Mouse (Mus musculus) brown adipose tissue, adult 24 weeks (tissue): ENCODE measurements around the gene Jmjd6. TPM values are rescaled to one million over a fixed set of nuclear protein-coding genes. Genes with fewer than 3 reads are reported as not detected.

ENCODE experiments used
- H3K27ac ChIP-seq: fragments of 200-500 bp; replicated peaks from 2 replicates; pipeline ENCODE4 v1.5.1; 2012; ENCODE audit warnings: low read depth, mild to moderate bottlenecking, low read length
- H3K4me1 ChIP-seq: fragments of 200-500 bp; 2 replicates; pipeline ENCODE4 v1.6.1; 2012; ENCODE audit warnings: low read length, mixed read lengths; ENCODE audit not compliant: control insufficient read depth, insufficient read depth, insufficient read length
- H3K4me3 ChIP-seq: fragments of 200-500 bp; 2 replicates; pipeline ENCODE4 v1.5.1; 2012; ENCODE audit warnings: low read depth, mild to moderate bottlenecking, low read length, moderate library complexity; ENCODE audit not compliant: insufficient read depth
- polyA plus RNA-seq: library from polyadenylated mRNA; stranded (reverse); fragments of >200 nt; gene quantifications from 2 replicates; pipeline ENCODE4 v1.2.4, GENCODE M21; 2012; ENCODE audit not compliant: missing spikeins, insufficient read depth, insufficient read length

The Jmjd6 gene
- polyA plus RNA-seq, 1 experiment, result 20.9 TPM

DNA sequence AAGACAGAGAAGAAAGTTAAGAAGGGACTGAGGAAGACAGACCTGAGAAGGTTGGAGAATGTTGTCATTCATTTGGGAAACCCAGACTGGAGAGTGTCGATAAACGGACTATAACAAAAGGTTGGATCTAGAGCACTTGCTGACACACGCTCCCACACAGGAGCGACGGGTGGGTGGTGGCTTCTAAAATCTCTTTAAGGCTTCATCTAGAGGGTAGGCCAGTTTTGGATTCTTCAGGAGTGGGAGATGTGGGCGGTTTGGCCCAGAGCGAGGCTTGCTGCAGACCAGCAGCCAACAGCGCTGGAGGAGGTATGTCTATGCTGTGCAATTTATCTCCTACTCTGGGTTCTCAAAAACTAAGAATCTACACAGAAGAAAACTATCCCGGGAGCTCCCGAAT lies 20.6 kb downstream of the Jmjd6 start:
- H3K27ac ChIP-seq, result no peak overlapping the region

DNA sequence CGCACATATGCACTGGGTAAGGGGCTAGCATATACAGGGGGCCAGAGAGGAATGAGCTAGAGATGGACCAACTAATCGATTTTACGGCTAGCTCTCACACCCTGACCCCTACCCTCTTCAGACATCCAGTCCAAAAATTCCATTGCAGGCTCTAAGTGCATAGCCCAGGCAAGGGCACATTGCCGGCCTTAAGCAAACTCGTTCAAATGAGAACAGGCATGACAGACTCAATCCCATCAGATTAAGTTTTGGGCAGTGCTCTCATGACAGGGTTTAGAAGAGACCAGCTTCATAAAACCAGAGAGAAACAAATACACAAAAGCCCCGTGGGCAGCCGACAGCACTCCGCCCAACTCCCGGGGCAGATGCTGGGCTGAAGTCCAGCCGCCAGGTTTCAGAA lies 21.0 kb downstream of the Jmjd6 start:
- H3K4me1 ChIP-seq, result peaks cover 17% of the 10 kb centered on the region
- H3K4me3 ChIP-seq, result no peak overlapping the region
- no peak overlapping the region for H3K27ac ChIP-seq

More for the DNA sequence above, 20.6 kb downstream of the Jmjd6 start:
- Histone ChIP-seq H3K4me1 (peaks cover 17% of the 10 kb centered on the region), H3K4me3 (no peak overlapping the region)

DNA sequence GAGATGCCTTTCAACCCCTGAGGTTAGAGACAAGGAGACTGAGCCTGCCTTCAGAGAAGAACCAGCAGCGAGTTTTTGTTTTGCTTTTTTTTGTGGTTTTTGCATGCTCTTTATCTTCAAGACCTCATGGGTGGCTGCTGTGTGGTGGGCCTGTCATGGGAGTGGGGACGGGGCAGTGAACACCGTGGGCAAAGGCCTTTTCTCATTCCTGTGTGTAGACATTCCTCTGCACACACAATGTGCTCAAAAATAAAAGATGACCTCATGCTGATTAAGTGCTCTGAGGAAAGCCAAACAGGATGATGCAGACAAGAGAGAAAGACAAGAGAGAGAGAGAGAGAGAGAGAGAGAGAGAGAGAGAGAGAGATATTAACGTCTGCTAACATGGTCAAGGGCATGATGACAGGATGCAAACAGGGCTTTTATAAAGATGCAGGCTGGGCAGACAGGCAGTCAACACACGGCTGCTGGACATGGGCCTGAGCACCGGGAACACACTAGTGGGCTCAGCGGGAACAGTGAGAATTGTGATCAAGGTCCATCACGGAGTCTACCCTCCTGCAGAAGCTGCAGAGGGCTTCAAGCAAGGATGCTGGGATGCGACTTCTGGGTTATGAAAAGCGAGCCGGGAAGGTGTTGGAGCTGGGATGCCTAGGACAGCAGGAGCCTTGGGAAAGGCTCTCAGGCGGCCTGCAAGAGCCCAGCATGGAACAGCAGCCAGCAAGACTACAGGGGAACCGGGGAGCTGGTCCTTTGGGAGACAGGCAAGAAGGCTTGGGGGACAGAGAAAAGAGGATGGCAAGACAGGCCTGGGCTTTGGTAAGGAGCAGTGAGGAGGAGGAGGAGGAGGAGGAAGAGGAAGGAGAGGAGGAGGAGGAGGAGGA lies 21.9 kb downstream of the Jmjd6 start:
- H3K4me3 ChIP-seq, result no peak overlapping the region
- H3K27ac ChIP-seq, result peak overlapping the region; percentile 10
- peaks cover 15% of the 10 kb centered on the region for H3K4me1 ChIP-seq

DNA sequence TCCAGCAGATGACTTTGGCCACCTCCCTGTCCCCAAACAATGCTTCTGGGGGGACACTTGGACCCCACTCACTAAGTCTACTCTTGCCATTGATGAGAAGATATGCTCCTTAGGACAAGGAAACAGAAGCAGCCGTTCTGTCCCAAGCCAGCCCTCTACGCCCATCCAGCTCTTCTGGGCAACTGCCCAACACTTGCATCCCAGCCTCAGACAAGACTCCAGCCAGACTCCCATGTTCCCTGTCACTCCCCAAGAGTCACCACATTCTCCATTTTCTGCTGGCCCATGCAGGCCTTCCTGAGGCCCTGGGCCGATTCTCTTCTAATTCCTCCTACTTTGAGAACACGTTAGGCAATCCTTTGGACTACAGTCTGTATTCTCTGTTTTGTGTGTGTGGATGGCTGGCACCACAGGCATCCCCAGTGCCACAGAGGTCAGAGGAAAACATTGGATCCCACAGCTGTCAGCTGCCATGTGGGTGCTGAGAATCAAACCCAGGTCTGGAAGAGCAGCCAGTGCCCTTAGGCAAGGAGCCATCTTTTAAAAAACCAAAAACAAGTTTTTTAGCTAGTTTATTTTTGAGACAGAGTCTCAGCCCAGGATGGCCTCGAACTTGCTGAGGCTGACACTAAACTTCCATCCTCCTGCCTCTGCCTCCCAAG lies 23.2 kb downstream of the Jmjd6 start:
- Histone ChIP-seq H3K4me1 (peaks cover 18% of the 10 kb centered on the region), H3K4me3 (no peak overlapping the region), H3K27ac (peak overlapping the region; percentile 1; the same call in 1 of the 2 replicates)

DNA sequence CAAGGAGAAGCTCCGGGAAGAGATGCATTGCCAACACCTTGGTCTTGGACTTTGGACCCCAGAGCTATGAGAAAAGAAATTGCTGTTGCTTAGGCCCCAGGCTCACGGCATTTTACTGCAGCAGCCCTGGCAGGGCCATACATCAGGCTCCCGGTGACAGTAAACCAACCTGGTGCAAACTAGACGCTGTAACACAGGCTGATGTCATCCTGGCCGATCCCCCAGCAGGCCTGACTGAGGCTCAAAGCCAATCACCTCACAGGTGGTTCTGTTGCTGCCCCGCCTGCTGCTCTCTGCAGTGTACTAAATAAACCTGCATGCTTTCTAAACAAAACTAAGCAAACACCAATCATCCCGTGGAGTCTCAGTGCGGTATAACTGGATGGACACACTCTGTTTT lies 24.5 kb downstream of the Jmjd6 start:
- Histone ChIP-seq H3K4me1 (peaks cover 27% of the 10 kb centered on the region), H3K4me3 (no peak overlapping the region), H3K27ac (no peak overlapping the region)

DNA sequence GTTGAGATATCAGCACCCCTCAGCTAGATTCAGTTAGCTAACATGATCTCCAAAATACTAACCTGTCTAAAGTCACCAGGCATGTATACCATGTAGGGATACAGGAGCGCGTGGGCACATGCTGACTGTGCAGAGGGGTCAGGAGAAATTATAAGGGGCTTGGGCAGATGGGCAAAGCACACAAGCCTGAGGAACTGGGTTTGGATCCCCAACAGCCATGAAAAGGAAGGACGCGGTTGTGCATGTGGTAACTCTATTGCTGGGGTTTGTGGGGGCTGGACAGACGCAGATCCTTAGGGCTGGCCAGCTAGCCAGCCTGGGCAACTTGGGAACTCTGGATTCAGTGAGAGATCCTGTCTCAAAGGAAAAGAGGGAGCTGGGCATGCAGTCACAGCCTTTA lies 25.7 kb downstream of the Jmjd6 start:
- Histone ChIP-seq H3K27ac (no peak overlapping the region), H3K4me1 (peaks cover 33% of the 10 kb centered on the region), H3K4me3 (no peak overlapping the region)

DNA sequence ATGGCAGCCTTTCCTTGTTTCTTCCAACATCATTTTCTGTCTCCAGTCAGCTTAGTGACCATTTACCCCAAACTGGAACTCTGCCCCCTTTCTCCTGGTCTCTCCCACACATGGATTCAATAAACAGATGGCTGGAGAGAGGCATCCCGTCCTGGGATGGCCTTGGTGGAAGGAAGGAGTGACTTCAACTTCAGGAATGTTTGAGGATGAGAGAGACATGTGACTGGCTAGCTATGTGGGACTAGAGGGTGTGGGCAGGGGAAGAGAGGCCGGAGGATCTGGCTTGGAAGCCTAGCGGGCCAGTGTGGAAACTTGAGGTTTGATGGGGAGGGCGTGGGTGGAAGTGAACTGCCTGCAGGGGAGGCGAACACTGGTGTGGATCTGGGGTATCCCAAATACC lies 26.5 kb downstream of the Jmjd6 start:
- Histone ChIP-seq H3K27ac (peak overlapping the region; percentile 34), H3K4me1 (peaks cover 33% of the 10 kb centered on the region), H3K4me3 (no peak overlapping the region)

DNA sequence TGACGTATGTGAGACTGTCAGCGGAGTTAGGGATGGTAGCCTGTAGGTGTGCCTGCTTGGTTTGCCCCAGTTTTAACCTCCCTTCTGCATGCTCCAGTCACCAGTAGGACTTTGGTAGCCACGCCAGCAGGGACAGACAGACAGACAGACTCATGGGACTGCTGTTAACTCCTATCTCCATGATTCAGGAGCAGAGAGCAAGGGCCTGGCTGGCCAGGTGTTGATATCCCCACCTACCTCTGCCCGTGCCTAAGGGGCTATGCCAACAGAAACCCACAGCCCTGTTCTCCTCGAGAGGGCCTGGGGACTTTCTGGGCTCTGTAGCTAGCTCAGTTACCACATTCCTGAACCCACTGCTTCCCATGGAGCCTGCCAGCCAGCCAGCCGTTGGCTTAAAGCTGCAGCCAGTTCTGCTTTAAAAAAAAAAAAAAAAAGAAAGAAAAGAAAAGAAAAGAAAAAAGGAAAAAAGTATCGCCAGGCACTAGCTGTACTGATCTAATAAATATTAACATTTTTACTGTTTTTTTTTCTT lies 28.3 kb downstream of the Jmjd6 start:
- peaks cover 19% of the 10 kb centered on the region for H3K4me1 ChIP-seq
- H3K4me3 ChIP-seq, result no peak overlapping the region
- peak overlapping the region; percentile 61 for H3K27ac ChIP-seq

DNA sequence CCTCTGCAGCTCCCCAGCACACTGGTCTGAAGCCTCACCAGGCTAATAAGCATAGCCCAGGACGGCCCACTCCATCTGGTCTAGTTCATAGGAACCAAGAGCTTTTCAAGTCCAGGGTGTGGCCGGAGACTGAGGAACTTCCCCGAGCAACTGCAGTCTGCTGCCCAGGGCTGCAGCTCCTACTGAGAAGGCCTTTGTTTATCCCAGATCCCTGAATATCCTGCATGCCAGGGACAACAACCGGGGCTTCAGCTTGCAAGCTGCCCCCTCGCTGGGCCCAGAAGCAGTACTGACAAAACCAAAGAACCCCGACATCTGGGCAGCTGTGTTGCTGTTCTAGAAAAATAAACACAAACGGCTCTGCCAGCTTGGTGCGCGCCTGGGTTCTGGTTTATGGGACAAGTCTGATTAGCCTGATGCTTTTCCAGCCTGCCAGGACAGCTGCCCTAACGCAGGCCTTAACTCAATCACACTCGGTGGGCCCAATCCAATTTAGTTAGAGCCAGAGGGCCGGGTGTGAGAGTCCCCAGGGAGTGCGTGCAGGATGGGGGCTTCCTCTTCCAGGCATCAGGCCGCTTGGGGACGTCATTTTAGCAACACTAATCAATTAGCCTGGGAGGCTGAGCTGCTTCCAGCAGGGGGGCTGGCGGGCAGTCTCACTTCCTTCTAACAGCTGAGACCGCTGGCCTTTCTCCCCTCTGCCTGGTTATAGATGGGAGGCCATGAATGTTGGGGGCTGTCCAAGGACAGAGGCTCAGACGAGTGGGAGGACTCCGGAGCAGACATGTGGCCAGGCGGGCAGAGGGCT lies 29.0 kb downstream of the Jmjd6 start:
- peak overlapping the region; percentile 61 for H3K27ac ChIP-seq
- no peak overlapping the region for H3K4me3 ChIP-seq
- H3K4me1 ChIP-seq, result peaks cover 19% of the 10 kb centered on the region

DNA sequence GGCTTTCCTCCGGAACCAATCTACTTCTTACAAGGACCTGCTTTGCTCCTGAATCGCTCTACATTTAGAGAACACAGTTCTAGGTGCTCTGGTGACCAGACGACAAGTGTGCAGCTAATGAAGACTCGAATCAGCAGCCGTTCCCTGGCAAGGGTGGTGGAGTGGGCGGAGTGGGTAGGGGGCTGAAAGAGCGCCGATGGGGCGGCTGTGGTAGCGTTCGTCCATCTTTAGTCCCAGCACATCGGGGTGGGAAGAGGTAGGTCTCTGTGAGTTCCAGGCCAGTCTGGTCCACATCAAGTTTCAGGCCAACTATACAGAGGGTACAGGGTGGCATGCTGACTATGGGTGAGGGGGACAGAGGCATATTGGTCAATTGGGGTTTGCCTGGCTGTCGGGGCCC lies 29.6 kb downstream of the Jmjd6 start:
- no peak overlapping the region for H3K4me3 ChIP-seq
- H3K27ac ChIP-seq, result peak overlapping the region; percentile 61
- peaks cover 19% of the 10 kb centered on the region for H3K4me1 ChIP-seq

DNA sequence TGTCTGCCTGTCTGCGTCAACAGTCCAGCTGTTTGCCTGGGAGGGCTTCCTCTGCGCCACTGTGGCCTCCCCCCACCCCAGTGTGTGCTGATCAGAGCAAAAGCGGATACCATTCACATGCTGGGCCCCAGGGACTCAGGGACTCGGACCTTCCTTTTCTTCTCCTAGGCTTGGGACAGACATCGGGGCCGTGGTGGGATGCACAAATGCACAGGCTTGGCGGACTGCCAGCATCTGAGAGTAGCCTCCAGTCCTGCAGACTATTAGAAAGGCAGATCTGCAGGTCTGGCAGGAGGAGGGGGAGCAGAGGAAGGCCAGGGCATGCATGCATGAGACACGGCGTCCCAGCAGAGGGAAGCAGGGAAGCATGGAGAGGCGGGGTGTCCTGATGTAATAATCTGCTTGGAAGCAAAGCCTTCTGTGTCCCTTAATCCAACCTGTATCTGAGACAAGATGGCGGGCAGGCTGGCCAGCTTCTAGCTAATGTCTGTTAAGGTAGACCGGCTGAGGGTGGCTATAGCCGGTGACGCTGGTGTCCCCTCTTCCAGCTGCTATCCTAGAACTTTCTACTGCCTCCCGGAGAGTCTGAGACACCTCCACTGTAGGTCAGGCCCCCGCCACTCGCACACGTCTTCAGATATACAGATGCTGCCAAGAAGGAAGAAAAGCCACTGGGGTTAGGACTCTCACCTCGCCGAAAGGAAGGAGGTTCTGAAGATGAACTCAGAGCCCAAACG lies 30.3 kb downstream of the Jmjd6 start:
- H3K27ac ChIP-seq, result peak overlapping the region; percentile 16; the same call in 1 of the 2 replicates
- H3K4me3 ChIP-seq, result no peak overlapping the region
- peaks cover 19% of the 10 kb centered on the region for H3K4me1 ChIP-seq

DNA sequence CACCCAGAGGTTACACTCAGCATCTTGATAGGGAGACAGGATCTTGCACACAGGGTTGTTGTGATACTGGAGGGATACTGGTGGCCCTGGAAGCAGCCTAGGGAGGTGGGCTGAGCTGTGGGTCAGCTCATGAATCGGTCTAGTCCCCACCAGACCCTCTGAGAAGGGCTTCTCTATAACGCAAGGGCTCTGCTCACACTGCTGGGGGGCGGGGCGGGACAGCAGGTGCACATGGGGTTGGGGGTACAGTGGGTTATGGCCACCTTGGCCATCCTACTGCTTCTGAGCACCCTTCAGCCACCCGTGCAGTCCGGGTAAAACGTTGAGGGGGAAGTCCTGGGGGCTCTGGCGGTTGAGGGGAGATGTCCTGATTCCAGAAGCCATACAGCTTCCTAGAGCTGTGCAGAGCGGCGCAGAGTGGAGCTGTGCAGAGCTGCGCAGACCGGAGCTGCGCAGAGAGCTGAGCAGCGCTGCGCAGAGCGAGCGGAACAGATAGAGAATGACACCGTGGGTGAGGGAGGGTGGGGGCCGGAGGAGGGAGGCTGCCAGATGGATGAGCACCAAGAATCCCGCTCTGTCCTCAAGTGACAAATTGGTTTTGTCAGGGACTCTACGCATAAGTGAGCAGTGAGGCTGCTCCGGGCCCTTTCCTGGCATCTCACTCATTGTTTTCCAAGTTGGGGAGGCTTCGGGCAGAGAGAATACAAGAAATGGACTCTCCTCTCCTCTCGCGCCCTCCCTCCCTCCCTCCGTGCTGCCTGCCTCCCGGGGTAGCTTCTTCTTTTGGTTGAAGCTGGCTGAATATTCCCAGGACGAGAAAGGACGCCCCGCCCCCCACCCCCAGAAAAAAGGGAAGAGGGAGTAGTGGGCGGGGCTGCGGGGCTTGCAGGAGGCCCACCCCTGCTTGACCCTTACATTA lies 32.0 kb downstream of the Jmjd6 start:
- H3K4me3 ChIP-seq, result no peak overlapping the region
- peaks cover 23% of the 10 kb centered on the region for H3K4me1 ChIP-seq
- 0 out of 2 replicates have a peak overlapping the region, but pooled peaks have one; percentile 46 for H3K27ac ChIP-seq

DNA sequence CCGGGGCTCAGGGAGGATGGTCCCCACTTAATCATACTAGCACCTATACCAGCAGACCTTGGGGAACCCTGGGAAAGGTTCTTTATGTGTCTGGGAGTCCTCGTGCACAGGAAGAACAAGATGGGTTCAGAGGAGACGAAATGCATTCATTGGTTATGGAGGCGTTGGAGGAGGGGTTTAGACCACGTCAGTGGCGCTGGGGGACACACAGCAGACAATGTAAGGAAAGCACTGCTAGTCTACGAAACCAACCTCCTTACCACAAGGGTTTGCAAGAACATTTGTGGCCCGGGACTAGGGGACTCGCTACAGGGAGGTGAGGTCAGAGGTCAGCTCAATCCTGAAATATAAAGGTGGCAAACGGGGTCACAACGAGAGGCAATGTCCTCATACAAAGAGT lies 32.7 kb downstream of the Jmjd6 start:
- H3K4me3 ChIP-seq, result no peak overlapping the region
- H3K27ac ChIP-seq, result no peak overlapping the region
- H3K4me1 ChIP-seq, result peaks cover 21% of the 10 kb centered on the region
